Mouse (Mus musculus) ES-Bruce4 (cell line): ENCODE results near the gene Adora1. TPM values are rescaled to one million over a fixed set of nuclear protein-coding genes. Genes with fewer than 3 reads are reported as not detected.

Source experiments
- H3K27ac ChIP-seq: 2 replicates; pipeline ENCODE4 v1.5.1; 2012; ENCODE audit warnings: low read length, inconsistent platforms; ENCODE audit not compliant: insufficient read depth
- H3K27me3 ChIP-seq: 2 replicates; pipeline ENCODE4 v1.6.1; 2012; ENCODE audit warnings: mild to moderate bottlenecking, low read length, inconsistent platforms; ENCODE audit not compliant: control insufficient read depth, poor library complexity, insufficient read depth, severe bottlenecking
- H3K36me3 ChIP-seq: 2 replicates; pipeline ENCODE4 v1.6.1; 2012; ENCODE audit warnings: inconsistent platforms, mild to moderate bottlenecking, low read length, moderate library complexity; ENCODE audit not compliant: control insufficient read depth, poor library complexity, insufficient read depth, severe bottlenecking
- H3K4me1 ChIP-seq: one replicate; pipeline ENCODE4 v1.8.1; 2011; ENCODE audit warnings: low read length; ENCODE audit not compliant: control insufficient read depth, insufficient read depth
- H3K4me3 ChIP-seq: 2 replicates; pipeline ENCODE4 v1.5.1; 2011; ENCODE audit warnings: low read depth, mild to moderate bottlenecking, low read length
- H3K9ac ChIP-seq: 2 replicates; pipeline ENCODE4 v1.6.1; 2012; ENCODE audit warnings: low read depth, mild to moderate bottlenecking, inconsistent platforms; ENCODE audit not compliant: poor library complexity, severe bottlenecking
- H3K9me3 ChIP-seq: replicated peaks from 2 replicates; pipeline ENCODE4 v1.6.1; 2012; ENCODE audit warnings: mild to moderate bottlenecking, low read length, inconsistent platforms; ENCODE audit not compliant: control insufficient read depth, poor library complexity, insufficient read depth, severe bottlenecking
- CTCF ChIP-seq: IDR thresholded peaks from one replicate; pipeline ENCODE4 v1.8.1; 2011; ENCODE audit warnings: low read depth, low read length
- EP300 ChIP-seq: IDR thresholded peaks from 2 replicates; pipeline ENCODE4 v1.6.1; 2011; ENCODE audit warnings: low read depth, low read length; ENCODE audit not compliant: insufficient read depth
- POLR2A ChIP-seq: IDR thresholded peaks from one replicate; pipeline ENCODE4 v1.8.1; 2011; ENCODE audit warnings: low read length; ENCODE audit not compliant: insufficient read depth
- polyA plus RNA-seq: library from polyadenylated mRNA; stranded (reverse); fragments of >200 nt; gene quantifications from 2 replicates; pipeline ENCODE4 v1.2.4, GENCODE M21; 2011; ENCODE audit warnings: low read depth; ENCODE audit not compliant: missing spikeins, insufficient read depth, insufficient read length

Gene Adora1
- polyA plus RNA-seq, 1 experiment: 0.18 TPM

- TF ChIP-seq EP300: peak; percentile 84
- no peak for TF ChIP-seq CTCF
- Histone ChIP-seq H3K27ac (no peak overlapping the region), H3K9ac (no peak overlapping the region), H3K27me3 (no peaks in the 10 kb centered on the region), H3K4me3 (no peak overlapping the region), H3K4me1 (peaks cover 5% of the 10 kb centered on the region), H3K36me3 (no peaks in the 10 kb centered on the region), H3K9me3 (no peaks in the 10 kb centered on the region)
Observed at GRCm38 (mm10) chr1:134210179-134210755, 25.0 kb downstream of the Adora1 start.

- H3K36me3 ChIP-seq: no peaks in the 10 kb centered on the region
Observed at GRCm38 (mm10) chr1:134206085-134206484, 29.1 kb downstream of the Adora1 start.

GRCm38 (mm10) chr1:134205296-134206018, 29.8 kb downstream of the Adora1 start:
- no peak overlapping the region for H3K27ac ChIP-seq
- no peaks in the 10 kb centered on the region for H3K4me1 ChIP-seq
- H3K36me3 ChIP-seq: no peaks in the 10 kb centered on the region
- H3K9me3 ChIP-seq: no peaks in the 10 kb centered on the region
- no peak overlapping the region for H3K4me3 ChIP-seq
- TF ChIP-seq POLR2A: no peak
- TF ChIP-seq CTCF: no peak
- TF ChIP-seq EP300: no peak
- no peaks in the 10 kb centered on the region for H3K27me3 ChIP-seq
- no peak overlapping the region for H3K9ac ChIP-seq

More at GRCm38 (mm10) chr1:134206085-134206484, 29.1 kb downstream of the Adora1 start:
- H3K9ac ChIP-seq: no peak overlapping the region
- no peaks in the 10 kb centered on the region for H3K9me3 ChIP-seq
- H3K4me3 ChIP-seq: no peak overlapping the region
- no peak overlapping the region for H3K27ac ChIP-seq
- H3K4me1 ChIP-seq: peaks cover under 1% of the 10 kb centered on the region
- TF ChIP-seq POLR2A (no peak), EP300 (no peak), CTCF (no peak)
- H3K27me3 ChIP-seq: no peaks in the 10 kb centered on the region

GRCm38 (mm10) chr1:134204230-134204629, 31.0 kb downstream of the Adora1 start:
- no peak overlapping the region for H3K9ac ChIP-seq
- no peaks in the 10 kb centered on the region for H3K36me3 ChIP-seq
- no peaks in the 10 kb centered on the region for H3K4me1 ChIP-seq
- H3K27me3 ChIP-seq: no peaks in the 10 kb centered on the region
- no peak overlapping the region for H3K27ac ChIP-seq
- no peaks in the 10 kb centered on the region for H3K9me3 ChIP-seq
- TF ChIP-seq CTCF (no peak), EP300 (no peak), POLR2A (no peak)
- no peak overlapping the region for H3K4me3 ChIP-seq

- H3K27ac ChIP-seq: no peak overlapping the region
- no peaks in the 10 kb centered on the region for H3K27me3 ChIP-seq
- TF ChIP-seq EP300 (no peak), CTCF (peak; percentile 82)
- no peaks in the 10 kb centered on the region for H3K36me3 ChIP-seq
- H3K9ac ChIP-seq: no peak overlapping the region
- H3K4me3 ChIP-seq: no peak overlapping the region
- H3K9me3 ChIP-seq: no peaks in the 10 kb centered on the region
- no peaks in the 10 kb centered on the region for H3K4me1 ChIP-seq
Observed at GRCm38 (mm10) chr1:134201751-134202420, 33.3 kb downstream of the Adora1 start.
